ENCODE assay signal across 12 mouse cellular contexts in the genomic region with DNA sequence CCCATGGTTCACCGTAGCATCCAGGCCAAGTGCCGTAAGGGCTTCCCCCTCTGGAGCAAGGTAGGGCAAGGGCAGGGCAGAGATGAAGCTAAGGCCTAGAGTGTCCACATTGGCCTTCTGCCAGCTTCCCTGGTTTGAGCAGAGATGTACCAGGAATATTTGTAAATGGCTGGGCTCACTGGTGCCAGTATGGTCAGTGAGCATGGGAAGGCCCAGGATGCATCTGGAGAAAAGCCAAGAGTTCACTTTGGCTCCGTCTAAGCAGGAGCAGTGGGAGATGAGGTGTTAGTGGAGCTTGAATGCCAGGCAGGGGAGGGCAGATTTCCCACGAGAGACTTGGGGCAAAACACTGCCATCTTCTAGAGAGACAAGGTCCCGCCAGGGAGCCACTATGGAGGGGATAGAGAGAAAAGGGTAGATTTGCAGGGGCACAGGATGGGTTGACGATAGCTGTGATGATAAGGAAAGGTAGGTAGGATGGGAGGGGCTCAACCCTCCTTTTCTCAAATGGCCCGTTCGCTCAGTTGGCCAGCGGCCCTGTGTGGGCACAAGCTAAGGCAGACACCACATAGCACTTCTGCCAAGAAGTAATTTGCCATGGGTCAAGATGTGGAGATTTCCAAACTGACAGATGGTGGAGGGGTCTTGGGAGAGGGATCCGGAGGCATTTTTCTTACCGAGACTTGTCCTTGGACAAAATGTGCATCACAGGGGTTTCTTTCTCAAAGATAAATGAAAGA.
A peak's percentile ranks its signal among the peaks of the same experiment; 100 is the strongest.
DNase-seq lines count a peak whose midpoint lies in the region; ATAC-seq and TF ChIP-seq lines count a peak whose summit lies in the region.
"Had no signal": no experiment of that assay in that cellular context is flagged by ENCODE, and none has a peak within 500 bp of the region (broad histone marks: within the 10 kb centered on the region; RNA-seq: fewer than 3 reads in every experiment).

No protein-coding gene starts in this region.

- H3K4me3 ChIP-seq in kidney, embryonic 15.5 days (replicated peaks), result no peak overlapping the region
- H3K4me3 ChIP-seq in lung, postnatal 0 days (ENCODE audit: low read depth, low read length), result no peak overlapping the region
- H3K4me3 ChIP-seq: heart, embryonic 13.5 days; limb, embryonic 15.5 days had no signal

- H3K36me3 ChIP-seq in kidney, embryonic 15.5 days, result no peaks in the 10 kb centered on the region
- H3K36me3 ChIP-seq in lung, postnatal 0 days (ENCODE audit: insufficient read depth, low read length), result no peaks in the 10 kb centered on the region
- H3K36me3 ChIP-seq: heart, embryonic 13.5 days; limb, embryonic 15.5 days had no signal

- H3K9me3 ChIP-seq in kidney, embryonic 15.5 days (replicated peaks), result no peaks in the 10 kb centered on the region
- no peaks in the 10 kb centered on the region for H3K9me3 ChIP-seq in lung, postnatal 0 days (ENCODE audit: low read length)
- H3K9me3 ChIP-seq: heart, embryonic 13.5 days; limb, embryonic 15.5 days had no signal

- TF ChIP-seq EP300 in lung, postnatal 0 days (IDR thresholded peaks at IDR 0.05), result no peak

- peaks cover 4% of the 10 kb centered on the region for H3K27me3 ChIP-seq in kidney, embryonic 15.5 days
- no peaks in the 10 kb centered on the region for H3K27me3 ChIP-seq in lung, postnatal 0 days (replicated peaks; ENCODE audit: insufficient read depth, low read length)
- H3K27me3 ChIP-seq: heart, embryonic 13.5 days had no signal

- 87% methylated on average over 11 of the region's 11 CpGs for WGBS in kidney, embryonic 15.5 days
- 80% methylated on average over 11 of the region's 11 CpGs for WGBS in lung, postnatal 0 days

- peak; percentile 17 for DNase-seq in kidney, adult 9 months
- DNase-seq in brain, adult 2 months (ENCODE audit: low read depth, low spot score), result peak; percentile 70
- DNase-seq in cerebellum, adult 11 months, result peak; percentile 40
- DNase-seq in cerebellum, postnatal 36 days, result peak; percentile 66 to 75
- no peak for DNase-seq in spleen, adult 12 weeks (ENCODE audit: low spot score)
- no peak for DNase-seq in lung, postnatal 0 days (ENCODE audit: low spot score)
- DNase-seq: lung, adult 18-20 months had no signal

- no peak overlapping the region for H3K27ac ChIP-seq in kidney, embryonic 15.5 days
- no peak overlapping the region for H3K27ac ChIP-seq in lung, postnatal 0 days (ENCODE audit: low read length)
- H3K27ac ChIP-seq: heart, embryonic 13.5 days; limb, embryonic 15.5 days had no signal

- no peak for TF ChIP-seq CTCF in lung, postnatal 0 days (IDR thresholded peaks at IDR 0.05)

- no peak for ATAC-seq in kidney, embryonic 15.5 days (replicated peaks; ENCODE audit: low FRiP score)
- no peak for ATAC-seq in lung, postnatal 0 days
- ATAC-seq: activated CD4-positive, CD25-positive, alpha-beta regulatory T cell, adult 4 months; CD4-positive, CD25-positive, alpha-beta regulatory T cell, adult 4 months had no signal

- H3K4me2 ChIP-seq in kidney, embryonic 15.5 days, result no peak overlapping the region
- H3K4me2 ChIP-seq in lung, postnatal 0 days (replicated peaks; ENCODE audit: low read depth, low read length), result no peak overlapping the region
- H3K4me2 ChIP-seq: heart, embryonic 13.5 days; limb, embryonic 15.5 days had no signal

- H3K9ac ChIP-seq in kidney, embryonic 15.5 days, result no peak overlapping the region
- H3K9ac ChIP-seq in lung, postnatal 0 days (replicated peaks; ENCODE audit: low read depth), result no peak overlapping the region
- H3K9ac ChIP-seq: heart, embryonic 13.5 days; limb, embryonic 15.5 days had no signal

- peaks cover 12% of the 10 kb centered on the region; the same call in 1 of the 2 replicates for H3K4me1 ChIP-seq in kidney, embryonic 15.5 days
- no peaks in the 10 kb centered on the region for H3K4me1 ChIP-seq in lung, postnatal 0 days (ENCODE audit: insufficient read depth, low read depth, low read length)
- H3K4me1 ChIP-seq: limb, embryonic 15.5 days had no signal

Comparison
In these comparisons a context has a peak if more than half of its experiments do, and no peak if none do; other contexts are left out.
1. DNase-seq: peak in kidney, adult 9 months (single experiment), brain, adult 2 months (single experiment), cerebellum, adult 11 months (single experiment) and cerebellum, postnatal 36 days (2 of 2); none in spleen, adult 12 weeks (single experiment) and lung, postnatal 0 days (single experiment).